Mouse (Mus musculus) limb, embryonic 12.5 days (tissue): Measurements from ENCODE around the gene Gm4981. TPM values are rescaled to one million over a fixed set of nuclear protein-coding genes. Genes with fewer than 3 reads are reported as not detected.

Source experiments
- ATAC-seq: fragments of 200-750 bp; cut with Nextera tagmentation; 2 replicates; pipeline ENCODE4 v1.8.0; 2017; ENCODE audit warnings: low read depth, moderate TSS enrichment; ENCODE audit not compliant: insufficient number of reproducible peaks, insufficient read depth, low FRiP score, low TSS enrichment
- H3K27ac ChIP-seq: fragments of 300-500 bp; sonication (generic); 2 replicates; pipeline ENCODE4 v1.5.1; 2016; ENCODE audit warnings: mild to moderate bottlenecking, moderate library complexity
- H3K27me3 ChIP-seq: fragments of 300-500 bp; sonication (generic); 2 replicates; pipeline ENCODE4 v1.6.1; 2016; ENCODE audit warnings: mild to moderate bottlenecking, moderate library complexity
- H3K36me3 ChIP-seq: fragments of 300-500 bp; sonication (generic); 2 replicates; pipeline ENCODE4 v1.6.1; 2016; ENCODE audit warnings: mild to moderate bottlenecking, moderate library complexity
- H3K4me1 ChIP-seq: fragments of 300-500 bp; sonication (generic); replicated peaks from 2 replicates; pipeline ENCODE4 v1.6.1; 2016
- H3K4me2 ChIP-seq: fragments of 300-500 bp; sonication (generic); 2 replicates; pipeline ENCODE4 v1.6.1; 2016; ENCODE audit warnings: mild to moderate bottlenecking, moderate library complexity
- H3K4me3 ChIP-seq: fragments of 300-500 bp; sonication (generic); replicated peaks from 2 replicates; pipeline ENCODE4 v1.5.1; 2016; ENCODE audit warnings: mild to moderate bottlenecking
- H3K9ac ChIP-seq: fragments of 300-500 bp; sonication (generic); replicated peaks from 2 replicates; pipeline ENCODE4 v1.6.1; 2016; ENCODE audit warnings: mild to moderate bottlenecking, moderate library complexity
- H3K9me3 ChIP-seq: fragments of 300-500 bp; sonication (generic); 2 replicates; pipeline ENCODE4 v1.6.1; 2016; ENCODE audit warnings: mild to moderate bottlenecking, moderate library complexity
- WGBS: fragments of 180-500 bp; shearing (Covaris S2); methylation state at CpG from one replicate; pipeline ENCODE4 v1.1.7; 2016; 5-methylcytosine and 5-hydroxymethylcytosine counted together
- polyA plus RNA-seq: library from polyadenylated mRNA; unstranded; fragments of >200 nt; fragmentation: Nextera tagmentation; extraction: Ambion mirVana; gene quantifications from 2 replicates; pipeline ENCODE4 v1.2.1, GENCODE M21; 2016

The Gm4981 gene
- polyA plus RNA-seq, 1 experiment from 2014 or later = not detected

- no peak for ATAC-seq
- no peak overlapping the region for H3K4me2 ChIP-seq
- H3K9ac ChIP-seq = no peak overlapping the region
- no peaks in the 10 kb centered on the region for H3K4me1 ChIP-seq
- no peak overlapping the region for H3K27ac ChIP-seq
- H3K9me3 ChIP-seq = peaks cover 7% of the 10 kb centered on the region; the same call in 1 of the 2 replicates
- no peaks in the 10 kb centered on the region for H3K27me3 ChIP-seq
- 85% methylated on average over 6 of the region's 6 CpGs for WGBS
- no peak overlapping the region for H3K4me3 ChIP-seq
- H3K36me3 ChIP-seq = no peaks in the 10 kb centered on the region
These were observed 15.8 kb downstream of the Gm4981 start for GRCm38 (mm10) chr10:58220726-58221125.

- H3K4me1 ChIP-seq = no peaks in the 10 kb centered on the region
- 86% methylated on average over 3 of the region's 3 CpGs for WGBS
- no peaks in the 10 kb centered on the region for H3K36me3 ChIP-seq
- H3K4me2 ChIP-seq = no peak overlapping the region
- H3K4me3 ChIP-seq = no peak overlapping the region
- H3K27me3 ChIP-seq = no peaks in the 10 kb centered on the region
- H3K9me3 ChIP-seq = peaks cover 8% of the 10 kb centered on the region; the same call in 1 of the 2 replicates
- no peak for ATAC-seq
- no peak overlapping the region for H3K9ac ChIP-seq
- H3K27ac ChIP-seq = no peak overlapping the region
These were observed 19.1 kb downstream of the Gm4981 start for GRCm38 (mm10) chr10:58217366-58217765.

- no peaks in the 10 kb centered on the region for H3K36me3 ChIP-seq
- H3K4me1 ChIP-seq = no peaks in the 10 kb centered on the region
- 88% methylated on average over 1 of the region's 1 CpGs for WGBS
- H3K9me3 ChIP-seq = peaks cover 8% of the 10 kb centered on the region; the same call in 1 of the 2 replicates
- no peak overlapping the region for H3K9ac ChIP-seq
- H3K4me3 ChIP-seq = no peak overlapping the region
- no peak overlapping the region for H3K27ac ChIP-seq
- no peak for ATAC-seq
- no peaks in the 10 kb centered on the region for H3K27me3 ChIP-seq
- no peak overlapping the region for H3K4me2 ChIP-seq
These were observed 21.1 kb downstream of the Gm4981 start for GRCm38 (mm10) chr10:58215353-58215752.

GRCm38 (mm10) chr10:58214934-58215333 is 21.6 kb downstream of the Gm4981 start:
- H3K4me3 ChIP-seq = no peak overlapping the region
- H3K9ac ChIP-seq = no peak overlapping the region
- peaks cover 8% of the 10 kb centered on the region; the same call in 1 of the 2 replicates for H3K9me3 ChIP-seq
- WGBS = 79% methylated on average over 5 of the region's 5 CpGs
- H3K27me3 ChIP-seq = no peaks in the 10 kb centered on the region
- ATAC-seq = no peak
- no peaks in the 10 kb centered on the region for H3K36me3 ChIP-seq
- no peak overlapping the region for H3K27ac ChIP-seq
- H3K4me2 ChIP-seq = no peak overlapping the region
- H3K4me1 ChIP-seq = no peaks in the 10 kb centered on the region

- no peak for ATAC-seq
- Histone ChIP-seq H3K36me3 (no peaks in the 10 kb centered on the region), H3K4me3 (no peak overlapping the region), H3K4me1 (no peaks in the 10 kb centered on the region), H3K27ac (no peak overlapping the region), H3K9ac (no peak overlapping the region), H3K9me3 (peaks cover 8% of the 10 kb centered on the region; the same call in 1 of the 2 replicates), H3K27me3 (no peaks in the 10 kb centered on the region), H3K4me2 (no peak overlapping the region)
These were observed 22.0 kb downstream of the Gm4981 start for GRCm38 (mm10) chr10:58214497-58214896.

- no peaks in the 10 kb centered on the region for H3K4me1 ChIP-seq
- H3K27me3 ChIP-seq = no peaks in the 10 kb centered on the region
- no peak overlapping the region for H3K9ac ChIP-seq
- no peak overlapping the region for H3K27ac ChIP-seq
- 77% methylated on average over 7 of the region's 7 CpGs for WGBS
- H3K4me2 ChIP-seq = no peak overlapping the region
- H3K9me3 ChIP-seq = peaks cover 8% of the 10 kb centered on the region; the same call in 1 of the 2 replicates
- no peak for ATAC-seq
- no peaks in the 10 kb centered on the region for H3K36me3 ChIP-seq
- no peak overlapping the region for H3K4me3 ChIP-seq
These were observed 24.3 kb downstream of the Gm4981 start for GRCm38 (mm10) chr10:58212230-58212629.

- Histone ChIP-seq H3K4me2 (no peak overlapping the region), H3K9ac (no peak overlapping the region), H3K9me3 (peaks cover 9% of the 10 kb centered on the region; the same call in 1 of the 2 replicates), H3K4me1 (no peaks in the 10 kb centered on the region), H3K27ac (no peak overlapping the region), H3K27me3 (no peaks in the 10 kb centered on the region), H3K36me3 (no peaks in the 10 kb centered on the region), H3K4me3 (no peak overlapping the region)
- ATAC-seq = no peak
- WGBS = 90% methylated on average over 2 of the region's 2 CpGs
These were observed 25.3 kb downstream of the Gm4981 start for GRCm38 (mm10) chr10:58211213-58211612.

- ATAC-seq = no peak
- H3K4me3 ChIP-seq = no peak overlapping the region
- no peaks in the 10 kb centered on the region for H3K27me3 ChIP-seq
- no peak overlapping the region for H3K4me2 ChIP-seq
- H3K27ac ChIP-seq = no peak overlapping the region
- peaks cover 13% of the 10 kb centered on the region; the same call in 1 of the 2 replicates for H3K9me3 ChIP-seq
- no peaks in the 10 kb centered on the region for H3K36me3 ChIP-seq
- no peak overlapping the region for H3K9ac ChIP-seq
- WGBS = 62% methylated on average over 1 of the region's 1 CpGs
- H3K4me1 ChIP-seq = no peaks in the 10 kb centered on the region
These were observed 26.0 kb downstream of the Gm4981 start for GRCm38 (mm10) chr10:58210514-58210913.

GRCm38 (mm10) chr10:58209710-58210467 is 26.6 kb downstream of the Gm4981 start:
- Histone ChIP-seq H3K36me3 (no peaks in the 10 kb centered on the region), H3K4me1 (no peaks in the 10 kb centered on the region), H3K4me2 (no peak overlapping the region), H3K27me3 (no peaks in the 10 kb centered on the region), H3K9ac (no peak overlapping the region), H3K4me3 (no peak overlapping the region), H3K9me3 (peaks cover 13% of the 10 kb centered on the region; the same call in 1 of the 2 replicates), H3K27ac (no peak overlapping the region)
- no peak for ATAC-seq
- 75% methylated on average over 2 of the region's 2 CpGs for WGBS

- Histone ChIP-seq H3K27ac (no peak overlapping the region), H3K27me3 (no peaks in the 10 kb centered on the region), H3K4me3 (no peak overlapping the region), H3K9me3 (0 out of 2 replicates have a peak, but pooled peaks cover 9% of the 10 kb centered on the region), H3K4me2 (no peak overlapping the region), H3K36me3 (no peaks in the 10 kb centered on the region), H3K4me1 (no peaks in the 10 kb centered on the region), H3K9ac (no peak overlapping the region)
- 91% methylated on average over 4 of the region's 4 CpGs for WGBS
- ATAC-seq = no peak
These were observed 29.7 kb downstream of the Gm4981 start for GRCm38 (mm10) chr10:58206639-58207404.

- no peak for ATAC-seq
- WGBS = 48% methylated on average over 1 of the region's 1 CpGs
These were observed 30.5 kb downstream of the Gm4981 start for GRCm38 (mm10) chr10:58205986-58206385.

More at GRCm38 (mm10) chr10:58205986-58206385, 30.5 kb downstream of the Gm4981 start:
- Histone ChIP-seq H3K4me1 (no peaks in the 10 kb centered on the region), H3K36me3 (no peaks in the 10 kb centered on the region), H3K9ac (no peak overlapping the region), H3K4me2 (no peak overlapping the region), H3K9me3 (0 out of 2 replicates have a peak, but pooled peaks cover 9% of the 10 kb centered on the region), H3K27me3 (no peaks in the 10 kb centered on the region), H3K4me3 (no peak overlapping the region), H3K27ac (no peak overlapping the region)
